Mouse (Mus musculus) olfactory bulb, adult 2 months (tissue): ENCODE results near the gene Zfp51.

Experiments used
- CTCF ChIP-seq: fragments of 200-500 bp; IDR thresholded peaks from 2 replicates; pipeline ENCODE4 v1.5.1; 2012; ENCODE audit warnings: low read depth, mild to moderate bottlenecking, low read length, moderate library complexity; ENCODE audit not compliant: insufficient read depth
- POLR2A ChIP-seq: fragments of 200-500 bp; IDR thresholded peaks from 2 replicates; pipeline ENCODE4 v1.6.1; 2012; ENCODE audit warnings: mild to moderate bottlenecking, low read depth, low read length, moderate library complexity; ENCODE audit not compliant: insufficient read depth

GRCm38 (mm10) chr17:21472032-21472652, 22.0 kb downstream of the Zfp51 start:
- no peak for TF ChIP-seq CTCF
- no peak for TF ChIP-seq POLR2A
